Mouse (Mus musculus) cerebellum, adult 8-10 months (tissue): ENCODE measurements at regions not wholly inside any gene's neighbourhood (a gene's known extent, or its start where the extent isn't known, plus 50 kb on each side); places are given as distances from the start of the nearest gene placed in this dataset.

Source experiments
- DNase-seq: peaks from one replicate; pipeline ENCODE4 v3.0.0; 2022

DNA sequence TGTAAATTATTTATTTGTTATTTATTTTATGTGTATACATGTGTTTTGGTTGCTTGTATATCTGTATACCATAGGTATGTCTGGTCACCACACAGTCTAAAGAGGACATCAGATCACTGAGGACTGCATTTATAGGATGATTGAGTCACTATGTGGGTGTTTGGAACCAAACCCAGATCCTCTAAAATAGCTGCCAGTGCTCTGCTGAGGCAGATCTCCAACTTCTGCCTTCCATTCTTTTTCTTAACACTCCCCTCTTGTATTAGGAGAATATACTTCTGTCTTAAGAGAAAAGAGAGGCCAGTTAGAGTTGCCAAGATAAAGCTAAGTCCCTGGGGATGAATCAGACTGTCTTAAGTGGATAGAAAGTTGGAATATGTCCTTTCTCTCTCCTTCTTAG lies 424.2 kb downstream of the Cntn6 start:
- DNase-seq, result no peak

DNA sequence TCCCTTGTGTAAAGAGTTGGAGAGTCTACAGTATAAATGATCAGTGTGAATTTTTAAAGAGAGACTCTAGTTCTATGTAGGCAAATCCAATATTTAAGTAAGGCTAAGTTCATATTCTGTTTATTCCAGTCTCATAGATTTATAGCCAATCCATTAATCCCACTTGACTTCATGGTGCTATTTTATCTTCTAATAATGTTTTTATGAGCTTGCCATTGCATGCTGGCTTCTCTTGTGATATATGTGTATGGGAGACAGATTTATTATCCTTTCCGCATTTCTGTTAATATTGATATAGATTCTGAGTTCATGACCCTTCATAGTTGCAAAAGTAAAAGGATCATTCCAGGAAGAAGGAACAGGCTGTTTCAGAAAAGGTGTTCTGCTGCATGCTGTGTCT lies 430.0 kb downstream of the Cntn6 start:
- no peak for DNase-seq

DNA sequence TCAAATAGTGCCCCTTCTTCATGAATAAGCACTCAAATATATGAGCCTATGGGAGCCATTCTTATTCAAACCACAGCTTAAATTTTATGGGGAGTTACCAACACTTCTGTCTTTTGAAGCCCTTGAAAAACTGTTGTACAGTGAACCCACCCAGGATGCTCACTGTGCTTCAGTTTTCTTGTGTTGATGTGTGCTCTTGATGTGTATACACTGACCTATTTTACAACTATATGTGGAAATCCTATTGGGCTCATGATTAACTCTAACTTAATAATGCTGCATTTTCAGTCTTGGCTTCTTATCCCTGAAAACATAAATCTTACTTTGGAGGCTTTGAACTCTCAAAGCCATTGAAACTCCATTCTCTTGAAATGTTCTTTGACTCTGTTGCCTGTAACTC lies 433.5 kb downstream of the Cntn6 start:
- DNase-seq, result no peak

DNA sequence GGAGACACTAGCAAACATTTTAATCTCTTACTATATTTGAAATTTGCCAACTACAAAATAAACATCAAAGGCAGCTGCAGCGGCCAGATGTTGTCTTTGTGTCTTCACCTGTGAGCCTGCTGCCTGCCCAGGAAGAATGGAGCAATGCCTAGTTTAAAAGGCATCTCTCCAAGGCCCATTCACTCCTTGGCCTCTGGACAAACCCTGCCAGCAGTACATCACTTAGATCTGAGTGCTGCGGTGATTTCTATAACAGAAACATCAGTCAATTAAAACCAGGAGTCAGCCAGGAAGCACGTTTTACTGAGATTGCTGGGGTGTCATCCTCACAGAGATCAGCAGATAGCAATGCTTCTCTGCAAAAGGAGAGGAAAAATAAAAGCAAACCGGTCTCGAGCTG lies 437.7 kb downstream of the Cntn6 start:
- DNase-seq, result no peak

DNA sequence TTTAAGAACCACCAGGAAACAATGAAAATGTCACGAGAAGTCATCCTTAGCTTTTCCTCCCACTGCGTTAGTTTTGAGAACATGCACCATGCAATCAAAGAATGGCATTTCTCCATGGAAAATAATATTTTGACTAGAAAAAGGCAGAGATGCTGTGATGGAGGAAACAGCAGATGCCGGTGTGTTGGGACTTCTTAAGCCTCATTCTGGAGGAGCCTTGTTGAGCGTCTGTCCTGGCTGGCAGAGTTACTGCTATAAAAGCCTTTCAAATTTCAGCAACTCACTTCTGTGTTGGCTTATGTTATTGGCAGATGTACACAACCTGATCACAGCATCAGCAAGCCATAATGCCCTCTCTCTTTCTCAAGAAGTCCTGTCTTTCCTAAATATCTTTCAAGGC lies 439.6 kb downstream of the Cntn6 start:
- DNase-seq, result no peak

DNA sequence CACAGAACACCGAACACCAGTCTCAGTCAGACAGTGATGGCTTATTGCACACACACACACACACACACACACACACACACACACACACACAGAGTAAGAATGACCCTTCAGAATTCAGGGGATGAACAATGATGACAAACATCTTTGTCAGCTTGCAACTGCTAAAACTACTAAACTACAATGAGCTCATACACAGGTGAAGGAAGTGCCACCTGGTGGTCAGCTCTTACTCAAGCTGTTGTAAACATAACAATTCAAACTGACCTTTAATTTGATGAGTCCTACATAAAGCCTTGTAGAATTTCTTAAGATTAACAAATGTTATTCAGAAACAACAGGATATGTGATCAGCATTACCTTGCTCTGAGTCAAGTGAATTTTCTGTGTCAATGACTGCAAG lies 446.5 kb downstream of the Cntn6 start:
- DNase-seq, result peak; percentile 5

DNA sequence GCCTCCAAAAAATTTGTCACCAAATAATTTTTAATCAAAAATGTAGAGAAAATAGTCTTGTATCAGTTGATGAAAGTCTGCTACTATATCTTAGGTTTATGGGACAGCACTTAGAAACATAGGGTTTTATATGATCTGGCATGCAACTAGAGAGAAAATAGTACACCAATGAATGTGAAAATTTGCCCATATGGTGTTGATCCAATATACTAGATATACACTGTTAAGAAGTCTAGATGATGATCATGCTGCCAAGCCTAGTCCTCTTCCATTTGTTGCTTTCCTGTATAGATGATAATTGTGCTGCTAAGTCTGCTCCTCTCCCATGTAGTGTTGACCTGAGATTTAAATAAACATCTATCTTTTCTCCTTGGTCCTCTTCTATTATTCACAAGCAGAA lies 481.9 kb downstream of the Cntn6 start:
- DNase-seq, result no peak

DNA sequence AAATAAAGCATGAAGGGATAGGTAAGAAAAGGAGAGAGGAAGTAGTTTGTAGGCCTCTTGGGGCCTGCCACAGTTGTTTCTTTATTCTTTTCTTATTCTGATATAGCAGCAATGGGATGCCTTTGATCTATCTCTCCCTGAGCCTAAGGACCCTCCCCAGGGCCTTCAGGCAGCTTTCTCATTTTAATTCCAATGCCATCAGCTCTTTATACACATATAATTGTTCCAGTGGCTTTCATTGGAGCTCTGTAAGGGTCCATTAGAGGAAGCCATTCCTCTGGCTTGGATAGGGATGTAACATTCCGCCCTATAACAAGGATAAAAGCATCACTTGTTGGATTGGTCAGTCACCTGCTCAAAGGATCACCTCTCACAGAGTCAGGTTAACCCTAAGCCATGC lies 491.6 kb downstream of the Cntn6 start:
- no peak for DNase-seq

DNA sequence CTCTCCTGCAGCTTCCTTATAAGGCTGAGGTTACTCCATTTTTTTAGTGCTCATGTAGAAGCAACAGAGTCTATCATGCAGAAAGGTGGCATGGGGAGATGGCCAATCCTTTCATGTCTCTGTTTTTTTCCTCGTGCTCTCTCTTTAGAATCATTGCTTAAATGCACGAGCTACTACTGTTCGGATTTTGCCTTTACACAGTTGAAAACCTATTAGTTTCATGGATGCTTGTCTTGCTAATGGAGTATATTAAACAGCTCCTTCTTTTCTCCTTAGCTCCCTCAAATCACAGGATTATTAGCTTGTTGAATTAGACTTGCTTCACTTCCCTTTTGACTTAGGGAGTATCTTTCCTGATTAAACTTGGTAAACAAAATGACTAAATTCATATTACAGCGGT lies 497.3 kb downstream of the Cntn6 start:
- no peak for DNase-seq

DNA sequence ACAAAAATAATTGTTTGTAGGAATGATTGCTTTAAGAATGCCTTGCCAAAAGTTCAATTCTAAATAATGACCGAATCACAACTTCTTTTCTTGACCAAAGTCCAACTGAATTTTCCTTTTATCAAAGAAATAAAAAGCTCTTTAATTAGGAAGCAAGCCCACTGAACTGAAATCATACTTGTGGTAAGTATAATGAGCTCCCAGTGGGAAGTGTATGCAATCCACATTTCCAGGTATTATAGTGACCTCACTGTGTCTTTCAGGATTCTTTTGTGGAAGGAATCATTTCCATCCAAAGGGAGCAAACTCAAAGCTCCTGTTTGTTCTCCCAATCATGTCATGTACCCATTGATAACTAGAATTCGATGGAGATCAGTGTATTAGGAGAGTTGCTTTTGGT lies 497.8 kb downstream of the Cntn6 start:
- no peak for DNase-seq

DNA sequence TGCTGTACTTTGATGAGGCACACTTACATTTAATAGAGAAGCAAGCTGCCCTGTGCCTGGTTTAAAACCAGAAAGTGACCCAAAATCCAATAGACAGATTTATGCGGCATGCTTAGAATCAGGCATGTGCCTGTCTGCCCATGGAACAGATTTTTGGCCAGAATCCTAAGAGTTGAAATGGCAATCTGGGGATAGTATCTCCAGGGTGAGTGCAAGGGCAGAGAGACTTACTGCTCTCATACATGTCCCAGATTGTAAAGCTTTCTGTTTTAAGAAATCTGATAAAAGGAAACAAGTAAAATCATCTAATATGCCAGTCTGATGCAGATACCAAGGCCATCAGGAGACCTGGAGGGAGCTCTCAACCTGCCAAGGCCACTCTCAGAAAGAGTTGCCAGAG lies 507.0 kb downstream of the Cntn6 start:
- peak; percentile 3 for DNase-seq

DNA sequence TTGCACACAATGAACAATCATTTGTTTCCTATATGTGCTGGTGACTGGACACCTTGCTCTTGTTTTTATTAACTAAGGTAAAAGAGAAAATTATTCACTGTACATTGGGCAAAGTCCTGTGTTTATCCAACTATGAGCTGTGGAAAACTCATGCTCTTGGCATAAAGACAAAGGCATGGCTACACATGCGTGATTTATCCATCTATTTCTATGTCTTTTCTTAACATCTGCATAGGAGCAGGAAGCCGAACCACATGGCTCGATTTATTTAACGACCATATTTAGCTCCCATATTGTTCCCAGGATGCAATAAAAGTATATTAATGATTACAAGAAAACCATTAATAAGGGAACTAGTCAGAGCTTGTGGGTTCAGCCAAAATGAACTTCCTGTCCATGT lies 528.1 kb downstream of the Cntn6 start:
- DNase-seq, result no peak

DNA sequence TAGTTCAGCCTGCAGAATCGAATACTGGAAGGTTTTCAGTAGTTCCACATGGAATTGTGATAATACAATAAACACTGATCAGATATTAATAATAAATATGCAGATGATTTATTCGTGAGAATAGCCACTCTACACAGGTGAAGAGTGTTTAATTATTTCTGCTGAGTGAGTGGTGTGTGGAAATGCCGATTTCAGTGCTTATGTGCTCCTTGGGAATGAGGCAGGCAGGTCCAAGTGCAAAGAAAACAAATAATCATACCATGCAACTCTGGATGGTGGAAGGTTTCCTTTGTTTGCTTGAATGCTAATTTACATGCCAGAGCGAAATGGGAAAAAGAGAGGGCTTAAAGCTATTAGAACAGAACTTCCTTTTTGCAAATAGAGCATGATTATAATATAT lies 528.6 kb downstream of the Cntn6 start:
- no peak for DNase-seq

DNA sequence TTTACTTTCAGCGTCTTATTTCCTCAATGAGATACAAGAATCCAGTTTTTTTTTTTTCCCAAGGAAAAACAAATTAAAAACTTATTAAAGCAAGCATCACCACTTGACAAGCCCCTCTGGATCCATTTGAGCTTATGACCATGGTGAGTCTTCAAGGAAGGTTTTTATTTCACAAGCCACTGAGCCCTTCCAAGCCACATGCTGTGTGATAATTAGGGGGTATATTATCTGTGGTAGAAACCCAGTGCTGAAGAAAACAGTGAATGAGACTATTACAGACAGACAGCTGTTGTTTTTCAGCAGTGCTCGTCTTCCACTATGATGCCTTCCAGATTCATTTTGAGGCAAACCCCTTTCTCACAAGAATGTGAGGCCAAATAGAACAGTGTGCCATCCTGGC lies 573.6 kb downstream of the Cntn6 start:
- no peak for DNase-seq

DNA sequence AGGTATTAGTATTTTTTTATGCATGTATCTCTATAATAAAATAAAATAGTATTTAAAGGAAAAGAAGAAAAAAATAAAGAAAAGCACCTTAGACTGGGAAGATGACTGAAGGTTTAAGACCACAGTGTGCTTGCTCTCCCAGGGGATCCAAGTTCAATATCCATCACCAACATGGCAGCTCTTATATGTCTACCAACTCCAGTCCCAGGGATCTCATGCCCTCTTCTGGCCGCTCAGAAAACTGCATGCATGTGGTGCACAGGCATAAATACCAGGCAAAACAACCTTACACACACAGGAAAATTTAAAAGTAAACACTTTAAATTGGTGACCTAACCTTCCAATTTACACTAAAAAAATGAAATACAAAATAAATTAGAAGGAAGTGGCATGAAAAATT lies 586.6 kb upstream of the Cntn4 start:
- DNase-seq, result peak; percentile 8
